Mouse (Mus musculus): ENCODE results near the gene Zfp764. TPM values are rescaled to one million over a fixed set of nuclear protein-coding genes. Genes with fewer than 3 reads are reported as not detected.
"Not testable (repeated sequence)": the region's sequence is repeated elsewhere in the genome, so short reads cannot be mapped to it uniquely, and the experiment has no call there.

Gene Zfp764
- 9.0 and 10.0 TPM in 2 replicates for polyA plus RNA-seq (2015; fragmentation: Nextera tagmentation; extraction: Ambion mirVana)

DNA sequence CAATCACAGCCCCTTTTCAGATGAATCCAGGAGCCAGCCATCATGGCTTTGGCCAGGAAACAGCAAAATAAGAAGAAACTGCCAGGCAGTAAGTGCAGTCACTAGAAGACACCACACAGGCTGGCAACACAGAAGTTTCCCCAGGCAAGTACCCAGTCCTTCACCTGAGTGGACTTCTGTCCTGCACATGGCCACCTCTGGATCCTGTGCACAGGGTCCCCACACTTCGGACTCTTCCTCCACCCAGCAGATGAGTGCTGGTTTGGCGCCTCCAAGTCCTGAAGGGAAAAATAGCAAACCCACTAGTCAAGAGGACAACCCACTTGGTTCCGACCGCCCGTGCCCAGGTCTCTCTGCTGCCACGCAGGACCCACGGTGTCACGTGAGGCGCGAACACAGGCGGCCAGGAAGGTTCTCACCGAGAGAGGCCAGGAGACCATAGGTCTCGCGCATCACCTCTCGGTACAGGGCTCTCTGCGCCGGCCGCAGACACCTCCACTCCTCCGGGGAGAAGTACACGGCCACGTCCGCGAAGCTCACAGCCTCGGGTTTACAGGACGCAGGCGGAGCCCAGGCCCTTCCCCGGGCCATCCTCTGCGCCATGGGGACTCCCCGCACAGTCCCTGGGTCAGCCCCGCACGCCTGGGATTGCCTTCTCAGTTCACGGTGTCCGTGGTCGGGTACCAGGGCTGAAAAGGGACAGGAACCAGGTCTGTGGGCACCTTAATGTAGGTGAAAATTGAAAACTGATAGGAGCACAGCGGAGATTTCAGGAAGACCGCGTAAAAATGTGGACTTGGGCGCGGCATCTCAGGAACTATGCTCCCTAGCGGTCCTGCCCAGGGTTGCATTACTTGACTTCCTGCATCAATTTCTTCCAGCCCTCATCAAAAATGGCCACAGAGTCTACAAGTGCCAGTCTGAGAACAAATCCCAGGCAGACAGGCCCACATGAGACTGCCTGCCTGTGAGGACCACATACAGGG, at the start of gene Zfp764:
Zfp764 (minus strand) TSS at position 821 of the 986 bp plus-strand sequence.
- not testable (repeated sequence) for H3K36me3 ChIP-seq
- WGBS = 3% methylated on average over 40 of the region's 40 CpGs

DNA sequence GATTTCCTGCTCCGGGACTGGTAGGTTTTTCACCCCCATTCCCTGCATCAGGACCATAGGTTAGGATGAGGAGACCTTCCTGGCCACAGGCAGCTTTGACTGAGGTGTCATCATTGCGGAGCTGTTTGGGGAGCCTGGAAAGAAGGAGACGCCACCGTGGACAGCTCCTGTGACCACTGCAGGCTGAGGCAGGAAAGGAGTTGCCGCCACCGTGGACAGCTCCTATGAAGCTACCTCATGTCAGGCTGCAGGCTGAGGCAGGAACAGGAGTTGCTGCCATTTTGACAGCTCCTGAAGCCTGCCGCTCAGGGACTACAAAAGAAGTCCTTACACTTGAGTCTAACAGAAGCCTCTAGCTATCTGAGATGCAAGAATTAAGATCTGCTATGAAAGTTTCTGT, 48.3 kb upstream of the Zfp764 start:
- Histone ChIP-seq H3K4me3 (no peak overlapping the region), H3K27me3 (no peaks in the 10 kb centered on the region), H3K4me2 (no peak overlapping the region), H3K27ac (no peak overlapping the region), H3K9me3 (no peaks in the 10 kb centered on the region), H3K36me3 (peaks cover 43% of the 10 kb centered on the region), H3K4me1 (peaks cover 18% of the 10 kb centered on the region), H3K9ac (no peak overlapping the region)
- no peak for ATAC-seq (ENCODE audit: borderline replicate concordance, extremely low read depth, low FRiP score, low TSS enrichment)
- WGBS = 85% methylated on average over 7 of the region's 7 CpGs

More for the DNA sequence above, at the start of gene Zfp764:
- peak within 1 kb of the TSS; percentile 69 for H3K27ac ChIP-seq
- peak; percentile 88 for ATAC-seq (ENCODE audit: borderline replicate concordance, extremely low read depth, low FRiP score, low TSS enrichment)
- peak within 1 kb of the TSS; percentile 79 for H3K9ac ChIP-seq
- H3K4me1 ChIP-seq, H3K9me3 ChIP-seq, H3K27me3 ChIP-seq: not testable (repeated sequence)
- H3K4me2 ChIP-seq = peak within 1 kb of the TSS; percentile 95
- peak within 1 kb of the TSS; percentile 58 for H3K4me3 ChIP-seq

DNA sequence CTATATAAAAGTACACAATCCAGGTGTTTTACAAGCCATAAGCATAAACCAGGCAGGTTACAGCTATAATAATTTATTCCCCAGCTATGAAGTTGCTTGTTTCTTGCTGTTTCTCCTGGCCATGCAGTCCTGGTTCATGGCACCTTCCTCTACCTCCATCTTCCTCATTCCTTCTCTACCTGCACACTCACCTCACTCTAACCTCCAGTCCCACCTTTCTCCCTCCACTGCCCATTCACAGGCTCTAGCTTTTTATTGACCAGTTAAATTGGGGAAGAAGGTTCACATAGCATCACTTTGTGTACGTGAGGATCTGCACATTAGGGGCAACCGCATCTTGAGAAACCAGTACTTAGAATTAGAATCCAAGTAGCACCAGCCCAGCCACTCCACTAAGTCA, 46.4 kb upstream of the Zfp764 start:
- H3K36me3 ChIP-seq = peaks cover 37% of the 10 kb centered on the region
- H3K27ac ChIP-seq = no peak overlapping the region
- 98% methylated on average over 2 of the region's 2 CpGs for WGBS
- H3K4me2 ChIP-seq = no peak overlapping the region
- H3K4me1 ChIP-seq = peaks cover 26% of the 10 kb centered on the region
- no peaks in the 10 kb centered on the region for H3K27me3 ChIP-seq
- no peaks in the 10 kb centered on the region for H3K9me3 ChIP-seq
- ATAC-seq (ENCODE audit: borderline replicate concordance, extremely low read depth, low FRiP score, low TSS enrichment) = no peak
- H3K9ac ChIP-seq = no peak overlapping the region
- no peak overlapping the region for H3K4me3 ChIP-seq

DNA sequence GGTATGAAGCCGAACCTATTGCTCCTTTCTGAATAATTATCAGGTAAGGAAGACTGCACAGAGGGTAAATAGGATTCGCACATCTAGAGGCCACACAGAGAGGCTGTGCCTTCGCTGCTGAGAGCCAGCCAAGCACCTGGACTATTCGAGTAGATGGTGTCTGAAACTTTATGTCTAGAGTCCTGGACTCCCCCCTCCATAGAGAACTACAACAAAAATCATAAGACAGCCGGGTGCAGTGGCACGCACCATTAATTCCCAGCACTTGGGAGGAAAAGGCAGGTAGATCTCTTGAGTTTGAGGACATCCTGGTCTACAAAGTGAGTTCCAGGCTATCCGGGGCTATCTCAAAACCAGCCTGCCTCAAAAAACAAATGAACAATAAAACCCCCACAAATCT, 43.3 kb upstream of the Zfp764 start:
- peaks cover 32% of the 10 kb centered on the region for H3K4me1 ChIP-seq
- H3K36me3 ChIP-seq = peaks cover 28% of the 10 kb centered on the region
- ATAC-seq (ENCODE audit: borderline replicate concordance, extremely low read depth, low FRiP score, low TSS enrichment) = no peak
- no peak overlapping the region for H3K27ac ChIP-seq
- H3K27me3 ChIP-seq = no peaks in the 10 kb centered on the region
- H3K4me3 ChIP-seq = peak overlapping the region; percentile 82
- WGBS = 79% methylated on average over 7 of the region's 7 CpGs
- peak overlapping the region; percentile 42 for H3K9ac ChIP-seq
- H3K9me3 ChIP-seq = no peaks in the 10 kb centered on the region
- H3K4me2 ChIP-seq = peak overlapping the region; percentile 78

DNA sequence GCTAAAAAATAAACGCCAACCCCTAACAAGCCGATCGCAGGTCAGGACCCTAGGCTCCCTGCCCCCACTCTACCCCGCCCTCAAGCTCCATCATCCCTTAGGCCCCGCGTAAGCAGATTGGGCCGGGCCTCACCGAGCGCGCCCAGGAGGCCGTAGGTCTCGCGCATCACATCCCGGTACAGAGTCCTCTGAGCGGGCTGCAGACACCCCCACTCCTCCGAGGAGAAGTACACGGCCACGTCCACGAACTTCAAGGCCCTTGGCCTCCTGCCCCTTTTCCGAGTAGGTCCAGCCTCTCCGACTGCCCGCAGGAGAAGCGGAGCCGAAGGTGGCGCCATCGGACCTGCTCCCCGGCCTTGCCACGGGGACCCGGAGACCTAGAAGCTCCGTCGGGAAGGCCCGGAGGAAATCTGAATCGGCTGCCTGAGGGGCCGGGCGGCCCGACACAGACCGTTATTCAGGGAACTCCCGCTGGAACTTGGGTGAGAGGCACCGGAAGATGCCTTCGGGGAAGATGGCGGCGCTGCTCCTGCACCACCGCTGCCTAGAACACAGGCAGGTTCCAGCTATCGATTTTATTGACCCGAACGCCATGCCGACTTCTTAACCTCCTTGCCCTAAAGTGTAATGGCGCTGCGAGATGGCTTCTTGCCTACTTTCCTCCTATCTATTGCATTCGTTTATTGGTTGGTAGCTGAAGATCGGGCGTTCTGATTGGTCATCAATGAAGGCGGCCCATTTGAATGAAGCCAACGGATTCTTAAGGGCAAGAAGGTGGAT, 42.1 kb upstream of the Zfp764 start, which contains the start of gene Zfp689:
Zfp689 (minus strand) TSS at position 638 of the 780 bp plus-strand sequence.
- H3K27ac ChIP-seq = peak within 1 kb of the TSS; percentile 91
- H3K4me2 ChIP-seq = peak within 1 kb of the TSS; percentile 78
- no peaks in the 10 kb centered on the region for H3K27me3 ChIP-seq
- no peaks in the 10 kb centered on the region for H3K9me3 ChIP-seq
- peaks cover 32% of the 10 kb centered on the region for H3K4me1 ChIP-seq
- H3K4me3 ChIP-seq = peak within 1 kb of the TSS; percentile 82
- under 1% methylated on average over 54 of the region's 54 CpGs for WGBS
- peak within 1 kb of the TSS; percentile 92 for H3K9ac ChIP-seq
- peaks cover 36% of the 10 kb centered on the region for H3K36me3 ChIP-seq
- ATAC-seq (ENCODE audit: borderline replicate concordance, extremely low read depth, low FRiP score, low TSS enrichment) = peak; percentile 93

DNA sequence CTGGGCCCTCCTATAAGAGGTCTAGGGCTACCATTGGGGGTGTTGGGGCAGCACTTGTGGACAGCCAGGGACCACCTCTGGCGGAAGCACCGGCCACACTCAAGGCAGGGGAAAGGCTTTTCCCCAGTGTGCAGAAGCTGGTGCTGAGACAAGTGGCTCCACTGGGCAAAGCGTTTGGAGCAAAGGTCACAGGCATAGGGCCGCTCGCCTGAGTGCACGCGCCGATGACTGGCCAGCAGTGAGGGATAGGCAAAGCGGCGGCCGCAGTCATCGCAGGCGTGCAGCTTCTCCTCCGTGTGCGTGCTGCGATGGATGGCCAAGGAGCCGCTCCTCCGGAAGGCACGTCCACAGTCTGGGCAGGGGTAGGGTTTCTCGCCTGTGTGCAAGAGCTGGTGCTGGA, 37.4 kb upstream of the Zfp764 start:
- no peaks in the 10 kb centered on the region for H3K27me3 ChIP-seq
- H3K9me3 ChIP-seq = no peaks in the 10 kb centered on the region
- H3K4me1 ChIP-seq = peaks cover 8% of the 10 kb centered on the region
- peaks cover 42% of the 10 kb centered on the region for H3K36me3 ChIP-seq
- no peak overlapping the region for H3K9ac ChIP-seq
- H3K4me2 ChIP-seq = no peak overlapping the region
- no peak overlapping the region for H3K4me3 ChIP-seq
- no peak for ATAC-seq (ENCODE audit: borderline replicate concordance, extremely low read depth, low FRiP score, low TSS enrichment)
- WGBS = 87% methylated on average over 20 of the region's 20 CpGs
- no peak overlapping the region for H3K27ac ChIP-seq

DNA sequence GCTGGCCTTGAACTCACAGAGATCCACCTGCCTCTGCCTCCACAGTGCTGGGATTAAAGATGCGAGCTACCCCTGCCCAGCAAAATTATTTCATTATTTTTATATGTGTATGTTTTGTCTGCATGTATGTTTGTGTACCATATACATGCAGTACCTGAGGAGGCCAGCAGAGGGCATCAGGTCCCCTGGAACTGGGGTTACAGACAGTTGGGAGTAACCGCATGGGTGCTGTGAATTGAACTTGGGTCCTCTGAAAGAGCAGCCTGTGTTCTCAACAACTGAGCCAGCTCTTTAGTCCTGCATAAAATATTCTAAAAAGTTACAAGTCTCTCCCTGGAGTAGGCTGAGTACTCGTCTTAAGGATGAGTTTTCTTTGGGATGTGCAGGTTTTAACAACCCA, 31.1 kb upstream of the Zfp764 start:
- 90% methylated on average over 3 of the region's 3 CpGs for whole genome bisulfite sequencing
- Histone ChIP-seq H3K36me3 (peaks cover 7% of the 10 kb centered on the region; the same call in 1 of the 2 replicates), H3K4me2 (no peak overlapping the region), H3K4me3 (no peak overlapping the region), H3K27me3 (no peaks in the 10 kb centered on the region), H3K9ac (no peak overlapping the region), H3K4me1 (no peaks in the 10 kb centered on the region), H3K9me3 (no peaks in the 10 kb centered on the region), H3K27ac (no peak overlapping the region)
- no peak for ATAC-seq (ENCODE audit: borderline replicate concordance, extremely low read depth, low FRiP score, low TSS enrichment)

DNA sequence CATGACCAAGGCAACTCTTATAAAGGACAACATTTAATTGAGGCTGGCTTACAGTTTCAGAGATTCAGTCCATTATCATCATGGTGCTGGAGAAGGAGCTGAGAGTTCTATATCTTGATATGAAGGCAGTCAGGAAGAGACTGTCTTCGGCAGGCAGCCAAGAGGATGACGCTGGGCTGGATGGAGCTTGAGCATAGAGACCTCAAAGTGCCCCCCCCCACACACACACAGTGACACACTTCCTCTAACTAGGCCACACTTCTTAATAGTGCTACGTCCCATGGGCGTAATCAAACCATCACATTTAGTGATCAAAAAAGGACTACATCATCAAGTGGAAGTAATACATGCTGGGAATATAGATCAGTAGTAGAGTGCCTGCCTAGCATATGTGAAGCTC, 28.6 kb upstream of the Zfp764 start:
- H3K27me3 ChIP-seq = no peaks in the 10 kb centered on the region
- H3K4me3 ChIP-seq = no peak overlapping the region
- H3K4me2 ChIP-seq = no peak overlapping the region
- no peaks in the 10 kb centered on the region for H3K9me3 ChIP-seq
- no peak for ATAC-seq (ENCODE audit: borderline replicate concordance, extremely low read depth, low FRiP score, low TSS enrichment)
- WGBS = 86% methylated on average over 4 of the region's 4 CpGs
- H3K36me3 ChIP-seq = no peaks in the 10 kb centered on the region
- no peak overlapping the region for H3K9ac ChIP-seq
- no peak overlapping the region for H3K27ac ChIP-seq
- H3K4me1 ChIP-seq = no peaks in the 10 kb centered on the region

DNA sequence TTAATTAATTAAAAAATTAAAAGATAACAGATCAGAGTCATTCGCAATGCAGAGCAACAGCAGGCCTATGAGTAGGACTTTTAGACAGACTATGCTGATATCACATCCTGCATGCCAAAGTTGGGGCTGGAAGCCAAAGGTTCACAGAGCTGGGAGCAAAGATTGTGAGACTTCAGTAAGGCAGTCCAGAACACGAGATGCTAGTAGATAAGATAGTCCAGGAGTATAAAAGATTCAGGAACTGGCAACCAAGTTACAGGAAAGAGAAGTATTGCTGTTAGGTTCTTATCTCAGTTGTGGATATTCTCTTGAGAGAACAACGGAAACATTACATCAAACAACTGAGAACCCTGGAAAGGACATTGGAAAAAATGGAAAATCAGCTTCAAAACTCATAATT, 19.7 kb upstream of the Zfp764 start:
- Histone ChIP-seq H3K4me2 (no peak overlapping the region), H3K9me3 (no peaks in the 10 kb centered on the region), H3K4me3 (no peak overlapping the region), H3K27me3 (peaks cover 5% of the 10 kb centered on the region; the same call in 1 of the 2 replicates), H3K4me1 (peaks cover 7% of the 10 kb centered on the region), H3K9ac (no peak overlapping the region), H3K27ac (no peak overlapping the region), H3K36me3 (no peaks in the 10 kb centered on the region)
- 45% methylated on average over 3 of the region's 3 CpGs for WGBS
- ATAC-seq (ENCODE audit: borderline replicate concordance, extremely low read depth, low FRiP score, low TSS enrichment) = no peak

DNA sequence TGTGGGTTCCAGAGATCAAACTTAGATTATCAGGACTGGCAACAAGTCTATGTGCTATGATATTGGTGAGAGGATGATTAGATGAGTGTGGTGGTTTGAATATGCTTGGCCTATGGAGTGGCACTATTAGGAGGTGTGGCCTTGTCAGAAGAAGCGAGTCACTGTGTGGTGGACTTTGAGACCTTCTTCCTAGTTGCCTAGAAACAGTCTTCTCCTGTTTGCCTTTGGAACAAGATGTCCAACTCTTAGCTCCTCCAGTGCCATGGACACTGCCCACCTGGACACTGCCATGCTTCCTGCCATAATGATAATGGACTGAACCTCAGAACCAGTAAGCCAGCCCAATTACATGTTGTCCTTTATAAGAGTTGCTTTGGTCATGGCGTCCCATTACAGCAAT, 19.3 kb upstream of the Zfp764 start:
- Histone ChIP-seq H3K4me2 (no peak overlapping the region), H3K4me1 (peaks cover 11% of the 10 kb centered on the region), H3K27ac (no peak overlapping the region), H3K4me3 (no peak overlapping the region), H3K9ac (no peak overlapping the region), H3K9me3 (no peaks in the 10 kb centered on the region), H3K27me3 (peaks cover 5% of the 10 kb centered on the region; the same call in 1 of the 2 replicates), H3K36me3 (no peaks in the 10 kb centered on the region)
- no peak for ATAC-seq (ENCODE audit: borderline replicate concordance, extremely low read depth, low FRiP score, low TSS enrichment)
- WGBS = 75% methylated on average over 2 of the region's 2 CpGs

DNA sequence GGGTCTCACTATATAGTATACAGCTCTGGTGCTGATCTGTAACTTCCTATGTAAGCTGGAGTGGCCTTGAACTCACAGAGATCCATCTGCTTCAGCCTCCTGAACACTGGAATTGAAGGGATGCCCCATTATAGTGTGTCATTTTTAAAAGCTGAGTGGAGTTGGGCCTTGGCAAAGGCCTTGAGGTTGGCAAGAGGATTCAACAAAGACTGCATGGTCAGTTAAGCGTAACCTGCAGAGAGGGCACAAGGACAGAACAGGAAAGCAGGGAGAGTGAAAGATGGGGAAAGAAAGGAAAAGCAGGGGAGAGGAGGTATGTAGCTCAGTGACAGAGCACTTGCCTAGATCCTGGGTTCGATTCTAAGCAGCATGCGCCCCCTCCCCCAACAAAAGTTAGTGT, 18.7 kb upstream of the Zfp764 start:
- no peak overlapping the region for H3K9ac ChIP-seq
- H3K27ac ChIP-seq = no peak overlapping the region

More for the DNA sequence above, 18.7 kb upstream of the Zfp764 start:
- Histone ChIP-seq H3K4me1 (peaks cover 12% of the 10 kb centered on the region), H3K4me2 (no peak overlapping the region), H3K9me3 (no peaks in the 10 kb centered on the region), H3K4me3 (no peak overlapping the region), H3K27me3 (peaks cover 5% of the 10 kb centered on the region; the same call in 1 of the 2 replicates), H3K36me3 (no peaks in the 10 kb centered on the region)
- ATAC-seq (ENCODE audit: borderline replicate concordance, extremely low read depth, low FRiP score, low TSS enrichment) = no peak
- 87% methylated on average over 3 of the region's 3 CpGs for WGBS
